Mouse (Mus musculus) liver, postnatal 0 days (tissue): ENCODE results near the gene Cnnm2.

Experiments
- CTCF ChIP-seq: sonication (generic); IDR thresholded peaks from 2 replicates; pipeline ENCODE4 v1.5.1; 2016; ENCODE audit warnings: antibody characterized with exemption, low read depth
- EP300 ChIP-seq: IDR thresholded peaks from 2 replicates; pipeline ENCODE4 v1.6.1; 2016; ENCODE audit warnings: antibody characterized with exemption, low read depth, mild to moderate bottlenecking

- no peak for TF ChIP-seq CTCF
- TF ChIP-seq EP300, result no peak
Measured at GRCm38 (mm10) chr19:46879876-46880275, 118.5 kb downstream of the Cnnm2 start.
